ENCODE assay signal across 7 mouse cellular contexts in genomic region chr2:28467860-28468485, GRCm38 (mm10). TPM values are rescaled to one million over a fixed set of nuclear protein-coding genes. Genes with fewer than 3 reads are reported as not detected.
DNase-seq lines count a peak whose midpoint lies in the region; ATAC-seq and TF ChIP-seq lines count a peak whose summit lies in the region.

Gene Mrps2, plus strand, starts transcription at chr2:28468066.

- WGBS in intestine, postnatal 0 days: under 1% methylated on average over 52 of the region's 52 CpGs
- under 1% methylated on average over 51 of the region's 52 CpGs for WGBS in midbrain, embryonic 12.5 days
- WGBS in small intestine, adult 2 months: under 1% methylated on average over 52 of the region's 52 CpGs

- peaks cover 8% of the 10 kb centered on the region; the same call in 1 of the 2 replicates for H3K4me1 ChIP-seq in intestine, postnatal 0 days (replicated peaks; ENCODE audit: control insufficient read depth, insufficient read depth, low read length)
- H3K4me1 ChIP-seq in midbrain, embryonic 12.5 days: peaks cover 22% of the 10 kb centered on the region
- H3K4me1 ChIP-seq in small intestine, adult 2 months (ENCODE audit: control insufficient read depth, insufficient read depth, insufficient read length, low read length): peaks cover 14% of the 10 kb centered on the region

- TF ChIP-seq POLR2A in small intestine, adult 2 months (IDR thresholded peaks at IDR 0.05; ENCODE audit: low read depth, low read length): peak; percentile 69; the same call in 1 of the 2 replicates

- peaks cover 6% of the 10 kb centered on the region; the same call in 1 of the 2 replicates for H3K27me3 ChIP-seq in intestine, postnatal 0 days (replicated peaks; ENCODE audit: control insufficient read depth, insufficient read depth, low read length)
- peaks cover 16% of the 10 kb centered on the region for H3K27me3 ChIP-seq in midbrain, embryonic 12.5 days
- no peaks in the 10 kb centered on the region for H3K27me3 ChIP-seq in small intestine, adult 2 months (ENCODE audit: control insufficient read depth, insufficient read depth, low read length)

- H3K4me3 ChIP-seq in intestine, postnatal 0 days (ENCODE audit: low read depth, low read length): peak within 1 kb of the TSS; percentile 74
- H3K4me3 ChIP-seq in midbrain, embryonic 12.5 days: peak within 1 kb of the TSS; percentile 75
- peak within 1 kb of the TSS; percentile 88 for H3K4me3 ChIP-seq in small intestine, adult 2 months (ENCODE audit: low read depth, low read length)

- no peak within 1 kb of the TSS for H3K27ac ChIP-seq in intestine, postnatal 0 days (ENCODE audit: low read depth, low read length)
- H3K27ac ChIP-seq in midbrain, embryonic 12.5 days (replicated peaks): no peak within 1 kb of the TSS
- 0 out of 2 replicates have a peak within 1 kb of the TSS, but pooled peaks have one; percentile 10 for H3K27ac ChIP-seq in small intestine, adult 2 months (ENCODE audit: insufficient read depth, low read depth, low read length)

- H3K4me2 ChIP-seq in intestine, postnatal 0 days (replicated peaks; ENCODE audit: low read depth): peak within 1 kb of the TSS; percentile 76
- peak within 1 kb of the TSS; percentile 83 for H3K4me2 ChIP-seq in midbrain, embryonic 12.5 days (replicated peaks)

- ATAC-seq in intestine, postnatal 0 days: peak; percentile 83
- ATAC-seq in midbrain, embryonic 12.5 days (ENCODE audit: low FRiP score, low read depth): peak; percentile 88

- no peaks in the 10 kb centered on the region for H3K9me3 ChIP-seq in intestine, postnatal 0 days (ENCODE audit: control insufficient read depth)
- H3K9me3 ChIP-seq in midbrain, embryonic 12.5 days: no peaks in the 10 kb centered on the region; the same call in 1 of the 2 replicates

- TF ChIP-seq CTCF in intestine, postnatal 0 days (IDR thresholded peaks at IDR 0.05; ENCODE audit: low read depth): peak; percentile 98
- TF ChIP-seq CTCF in small intestine, adult 2 months (IDR thresholded peaks at IDR 0.05; ENCODE audit: extremely low read depth, insufficient read length, insufficient replicate concordance, low read depth, low read length): peak; percentile 81

- intact Hi-C loops in left cerebral cortex, postnatal 4 days (cut with DNase I): no loop called here

- peak within 1 kb of the TSS; percentile 67 for H3K9ac ChIP-seq in intestine, postnatal 0 days (ENCODE audit: low read depth, low read length)
- H3K9ac ChIP-seq in midbrain, embryonic 12.5 days (replicated peaks): peak within 1 kb of the TSS; percentile 90

- peak; percentile 90 for DNase-seq in adrenal gland, adult 2 months
- peak; percentile 92 for DNase-seq in embryo, embryonic 9.5 days (ENCODE audit: extremely low spot score)
- no peak for DNase-seq in gonadal fat pad, adult 2 months (ENCODE audit: low read depth)
- DNase-seq in left cerebral cortex, postnatal 4 days: peak; percentile 90

- H3K36me3 ChIP-seq in intestine, postnatal 0 days (ENCODE audit: control insufficient read depth, insufficient read depth): peaks cover 23% of the 10 kb centered on the region; the same call in 1 of the 2 replicates
- H3K36me3 ChIP-seq in midbrain, embryonic 12.5 days: peaks cover 43% of the 10 kb centered on the region
- peaks cover 13% of the 10 kb centered on the region for H3K36me3 ChIP-seq in small intestine, adult 2 months (ENCODE audit: control insufficient read depth, insufficient read depth, low read length)

RNA-seq across cellular contexts. Expression of gene Mrps2, which starts in this region (rescaled TPM):
- total RNA-seq in adrenal gland, adult 2 months (2021): 10 to 100 TPM; 60.4 to 65.2 TPM
- 46.0 and 61.1 TPM in 2 replicates for polyA plus RNA-seq in adrenal gland, adult 2 months (2012; rRNA removed)
- 31.1 and 36.4 TPM in 2 replicates for polyA plus RNA-seq in gonadal fat pad, adult 2 months (2012; rRNA removed)
- polyA plus RNA-seq in intestine, postnatal 0 days (2015; fragmentation: Nextera tagmentation; extraction: Ambion mirVana): 24.5 and 25.1 TPM in 2 replicates
- total RNA-seq in left cerebral cortex, postnatal 4 days (2021): 10 to 100 TPM; 38.5 to 39.2 TPM
- polyA plus RNA-seq in midbrain, embryonic 12.5 days (2016; fragmentation: Nextera tagmentation; extraction: Ambion mirVana): 53.3 and 54.5 TPM in 2 replicates
- polyA plus RNA-seq in small intestine, adult 2 months (2012; rRNA removed): 16.4 and 21.0 TPM in 2 replicates
